Mouse (Mus musculus) MEL (cell line): ENCODE results near the gene Efna3. TPM values are rescaled to one million over a fixed set of nuclear protein-coding genes. Genes with fewer than 3 reads are reported as not detected.
A peak's percentile ranks its signal among the peaks of the same experiment; 100 is the strongest.

ENCODE experiments used
- DNase-seq: peaks from one replicate; pipeline ENCODE4 v3.0.0; 2011; ENCODE audit warnings: low read depth, low spot score
- H3K27ac ChIP-seq: 2 replicates; pipeline ENCODE4 v1.5.1; 2012; ENCODE audit warnings: low read depth, mild to moderate bottlenecking, control low read depth, low read length, moderate library complexity; ENCODE audit not compliant: control insufficient read depth
- H3K27me3 ChIP-seq, 2 experiments: fragments of 150-350 bp in 1 of 2; sonication (generic) in 1 of 2; 2 replicates each; pipeline ENCODE4 v1.6.1; 2012; ENCODE audit warnings: low read length in 2 of 2, mild to moderate bottlenecking in 2 of 2, improper control_type of control experiment in 1 of 2, moderate library complexity in 1 of 2; ENCODE audit not compliant: insufficient read depth in 2 of 2, control insufficient read depth in 1 of 2
- H3K36me3 ChIP-seq, 2 experiments: 2 replicates each; pipeline ENCODE4 v1.6.1; 2012 to 2014; ENCODE audit warnings: low read length in 2 of 2, improper control_type of control experiment in 1 of 2, inconsistent platforms in 1 of 2, mild to moderate bottlenecking in 1 of 2; ENCODE audit not compliant: insufficient read depth in 2 of 2, control insufficient read depth in 1 of 2
- H3K4me1 ChIP-seq, 2 experiments: fragments of 150-350 bp in 1 of 2; sonication (generic) in 1 of 2; 2 replicates each; pipeline ENCODE4 v1.6.1; 2012; ENCODE audit warnings: low read length in 2 of 2, improper control_type of control experiment in 1 of 2, mild to moderate bottlenecking in 1 of 2; ENCODE audit not compliant: insufficient read depth in 2 of 2, control insufficient read depth in 1 of 2
- H3K4me3 ChIP-seq, 2 experiments: fragments of 150-350 bp in 1 of 2; sonication (generic) in 1 of 2; 2 replicates each; pipeline ENCODE4 v1.5.1; 2012; ENCODE audit warnings: low read depth in 2 of 2, low read length in 2 of 2, mild to moderate bottlenecking in 2 of 2, moderate library complexity in 2 of 2, control low read depth in 1 of 2, improper control_type of control experiment in 1 of 2; ENCODE audit not compliant: control insufficient read depth in 1 of 2, insufficient read depth in 1 of 2
- H3K79me2 ChIP-seq: 2 replicates; pipeline ENCODE4 v1.6.1; 2012; ENCODE audit warnings: mild to moderate bottlenecking, low read length, moderate library complexity; ENCODE audit not compliant: control insufficient read depth, poor library complexity, insufficient read depth
- H3K9ac ChIP-seq: 2 replicates; pipeline ENCODE4 v1.6.1; 2012; ENCODE audit warnings: low read depth, mild to moderate bottlenecking, control low read depth, low read length, moderate library complexity; ENCODE audit not compliant: control insufficient read depth, poor library complexity, severe bottlenecking
- H3K9me3 ChIP-seq: fragments of 150-350 bp; sonication (generic); replicated peaks from 2 replicates; pipeline ENCODE4 v1.6.1; 2012; ENCODE audit warnings: mild to moderate bottlenecking, low read length, improper control_type of control experiment, moderate library complexity; ENCODE audit not compliant: insufficient read depth
- CHD1 ChIP-seq: IDR thresholded peaks from 2 replicates; pipeline ENCODE4 v1.6.1; 2012; ENCODE audit warnings: low read depth, mild to moderate bottlenecking, inconsistent platforms, low read length, improper control_type of control experiment
- CTCF ChIP-seq, 3 experiments: IDR thresholded peaks in 2 of 3; conservative IDR thresholded peaks in 1 of 3; 2 replicates each; pipeline ENCODE4 v1.5.1; 2011 to 2012; ENCODE audit warnings: low read length in 3 of 3, low read depth in 2 of 3, mild to moderate bottlenecking in 2 of 3, improper control_type of control experiment in 1 of 3, inconsistent platforms in 1 of 3, mixed read lengths in 1 of 3, moderate library complexity in 1 of 3; ENCODE audit not compliant: control insufficient read depth in 1 of 3, insufficient read depth in 1 of 3, poor library complexity in 1 of 3, severe bottlenecking in 1 of 3
- E2F4 ChIP-seq: IDR thresholded peaks from 2 replicates; pipeline ENCODE4 v1.6.1; 2011; ENCODE audit warnings: low read depth, low read length, improper control_type of control experiment, borderline replicate concordance
- ELF1 ChIP-seq: IDR thresholded peaks from 2 replicates; pipeline ENCODE4 v1.6.1; 2014; ENCODE audit warnings: low read depth, mild to moderate bottlenecking, inconsistent platforms, low read length, improper control_type of control experiment, moderate library complexity
- EP300 ChIP-seq, 2 experiments: IDR thresholded peaks; 2 replicates each; pipeline ENCODE4 v1.6.1; 2011; ENCODE audit warnings: improper control_type of control experiment in 2 of 2, low read length in 2 of 2, low read depth in 1 of 2, mild to moderate bottlenecking in 1 of 2
- GABPA ChIP-seq: IDR thresholded peaks from 2 replicates; pipeline ENCODE4 v1.6.1; 2012; ENCODE audit warnings: low read depth, mild to moderate bottlenecking, inconsistent platforms, low read length, improper control_type of control experiment, moderate library complexity
- GATA1 ChIP-seq: IDR thresholded peaks from 2 replicates; pipeline ENCODE4 v1.6.1; 2011; ENCODE audit warnings: low read depth, low read length, improper control_type of control experiment
- KAT2A ChIP-seq: conservative IDR thresholded peaks from 2 replicates; pipeline ENCODE4 v1.6.1; 2012; ENCODE audit warnings: low read depth, low read length, improper control_type of control experiment, inconsistent platforms
- MYC ChIP-seq: IDR thresholded peaks from 2 replicates; pipeline ENCODE4 v1.6.1; 2011; ENCODE audit warnings: low read depth, mild to moderate bottlenecking, low read length, improper control_type of control experiment, moderate library complexity
- NRF1 ChIP-seq: IDR thresholded peaks from 2 replicates; pipeline ENCODE4 v1.6.1; 2014; ENCODE audit warnings: low read depth, mild to moderate bottlenecking, inconsistent platforms, low read length, improper control_type of control experiment, moderate library complexity; ENCODE audit not compliant: poor library complexity, insufficient read depth, severe bottlenecking
- POLR2A ChIP-seq, 2 experiments: IDR thresholded peaks; 2 replicates each; pipeline ENCODE4 v1.6.1; 2011 to 2012; ENCODE audit warnings: low read length in 2 of 2, mild to moderate bottlenecking in 2 of 2, control low read depth in 1 of 2, improper control_type of control experiment in 1 of 2, low read depth in 1 of 2, moderate library complexity in 1 of 2; ENCODE audit not compliant: control insufficient read depth in 1 of 2, insufficient read depth in 1 of 2, poor library complexity in 1 of 2
- ZKSCAN1 ChIP-seq: IDR thresholded peaks from 2 replicates; pipeline ENCODE4 v1.6.1; 2012; ENCODE audit warnings: low read depth, mild to moderate bottlenecking, inconsistent platforms, low read length, improper control_type of control experiment, moderate library complexity
- ZMIZ1 ChIP-seq: IDR thresholded peaks from 2 replicates; pipeline ENCODE4 v1.6.1; 2012; ENCODE audit warnings: low read depth, mild to moderate bottlenecking, inconsistent platforms, low read length, improper control_type of control experiment, moderate library complexity
- ZNF384 ChIP-seq: IDR thresholded peaks from 2 replicates; pipeline ENCODE4 v1.6.1; 2012; ENCODE audit warnings: low read depth, mild to moderate bottlenecking, inconsistent platforms, low read length, improper control_type of control experiment
- polyA plus RNA-seq, 2 experiments: library from polyadenylated mRNA; stranded (reverse) in 1 of 2; unstranded in 1 of 2; fragments of >175 nt in 1 of 2; fragments of >200 nt in 1 of 2; gene quantifications; 2 replicates each; pipeline versions ENCODE4 v1.2.1 to v1.2.4; 2012; ENCODE audit warnings: low replicate concordance in 2 of 2, low read depth in 1 of 2; ENCODE audit not compliant: insufficient read length in 2 of 2, insufficient read depth in 1 of 2, missing spikeins in 1 of 2
- total RNA-seq: library from RNA; depleted of rRNA; stranded (reverse); fragments of 300-350 nt; gene quantifications from 2 replicates; pipeline ENCODE4 v1.2.3, GENCODE M21; 2012

The Efna3 gene
- total and polyA plus RNA-seq, 3 experiments, result 0.54 to 1.2 TPM; not detected in 1

DNA sequence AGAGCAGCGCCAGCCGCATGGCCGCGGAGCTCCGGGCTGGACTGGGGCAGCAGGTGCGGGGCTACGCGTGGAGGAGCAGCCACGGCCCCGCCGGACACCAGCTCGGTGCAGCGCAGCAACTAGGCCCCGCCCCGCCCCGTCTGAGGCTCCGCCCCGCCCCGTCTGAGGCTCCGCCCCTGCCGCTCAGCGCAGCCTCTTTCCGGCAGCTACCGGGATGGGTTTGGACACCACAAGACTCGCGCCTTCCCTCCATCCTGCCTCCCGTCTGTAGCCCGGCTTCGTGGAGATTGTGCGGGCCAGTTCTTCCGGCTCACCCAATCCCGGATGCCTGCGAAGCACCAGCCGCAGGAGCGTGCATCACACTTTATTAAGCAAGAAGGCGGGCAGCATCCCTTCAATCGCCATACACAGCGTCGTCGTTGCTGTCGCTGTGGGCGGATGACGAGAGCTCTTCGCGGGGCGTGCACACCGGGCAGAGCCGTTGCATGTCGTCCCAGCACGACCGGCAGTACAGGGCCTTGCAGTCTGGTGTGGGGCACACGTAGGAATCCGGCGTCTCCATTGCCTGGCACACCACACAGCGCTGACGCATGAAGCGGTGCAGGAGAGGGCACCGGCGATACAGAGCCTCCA, 27.2 kb upstream of the Efna3 start, which contains the start of gene Adam15 (continued):
- no peak for TF ChIP-seq E2F4
- no peak for TF ChIP-seq ZMIZ1

DNA sequence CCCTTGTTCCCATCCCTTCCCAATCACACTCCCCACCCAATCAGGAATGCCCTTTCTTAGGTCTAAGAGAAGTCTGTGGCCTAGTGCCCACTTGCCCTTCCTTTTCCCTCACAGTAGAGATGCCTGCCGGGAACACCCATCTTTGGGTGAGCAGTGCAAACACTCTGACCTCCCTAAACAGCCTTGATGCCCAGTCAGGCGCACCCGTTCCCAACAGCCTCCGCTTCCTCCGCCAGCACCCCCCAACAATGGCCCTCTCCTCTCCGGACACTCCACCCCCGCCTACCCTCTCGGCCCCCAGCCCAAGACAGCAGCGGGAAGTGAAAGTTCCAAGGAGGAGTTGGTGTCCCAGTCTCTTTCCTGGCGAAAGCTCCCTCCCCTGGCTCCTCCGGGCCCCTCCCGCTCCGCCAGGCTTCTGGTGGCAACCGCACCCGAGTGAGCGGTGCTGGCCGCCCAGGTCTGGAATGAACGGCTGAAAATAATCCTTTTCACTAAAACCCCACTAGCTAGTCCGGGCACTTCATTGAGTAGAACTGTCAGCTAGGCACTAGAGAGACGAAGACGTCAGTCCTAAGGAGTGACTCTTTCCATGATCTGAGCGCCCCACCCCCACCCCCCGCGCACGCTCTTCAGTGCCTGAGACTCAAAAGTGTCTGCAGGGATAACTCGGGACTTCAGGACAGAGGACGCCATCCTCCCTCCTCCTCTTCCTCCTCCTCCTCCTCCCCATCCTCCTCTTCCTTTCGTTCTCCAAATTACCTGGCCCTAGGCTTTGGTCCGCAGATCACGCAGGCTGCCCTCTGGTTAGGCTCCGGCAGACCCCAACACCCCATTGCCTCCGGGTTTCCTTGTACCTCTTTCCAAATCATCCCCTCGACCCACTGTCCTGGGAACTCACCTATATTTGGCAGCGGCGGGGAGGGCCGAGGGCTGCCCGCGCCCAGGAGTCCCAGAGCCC, 26.4 kb upstream of the Efna3 start:
- peaks cover 0 to 15% of the 10 kb centered on the region in 2 experiments; a peak in 2 of 4 replicates for H3K4me1 ChIP-seq
- H3K4me3 ChIP-seq, result peak overlapping the region; percentile 87 to 88
- H3K27ac ChIP-seq, result no peak overlapping the region
- TF ChIP-seq NRF1, result peak; percentile 51
- no peak for TF ChIP-seq POLR2A (IDR thresholded peaks at IDR 0.05; ENCODE audit: control insufficient read depth in 1 of 2, insufficient read depth in 1 of 2, low read depth in 1 of 2, low read length in 2 of 2, poor library complexity in 1 of 2)
- H3K9ac ChIP-seq, result peak overlapping the region; percentile 74
- H3K36me3 ChIP-seq, result peaks cover 0 to 7% of the 10 kb centered on the region in 2 experiments; a peak in 2 of 4 replicates
- H3K27me3 ChIP-seq, result no peaks in the 10 kb centered on the region
- peaks cover 3% of the 10 kb centered on the region; the same call in 1 of the 2 replicates for H3K79me2 ChIP-seq
- DNase-seq, result peak; percentile 61
- no peaks in the 10 kb centered on the region for H3K9me3 ChIP-seq

DNA sequence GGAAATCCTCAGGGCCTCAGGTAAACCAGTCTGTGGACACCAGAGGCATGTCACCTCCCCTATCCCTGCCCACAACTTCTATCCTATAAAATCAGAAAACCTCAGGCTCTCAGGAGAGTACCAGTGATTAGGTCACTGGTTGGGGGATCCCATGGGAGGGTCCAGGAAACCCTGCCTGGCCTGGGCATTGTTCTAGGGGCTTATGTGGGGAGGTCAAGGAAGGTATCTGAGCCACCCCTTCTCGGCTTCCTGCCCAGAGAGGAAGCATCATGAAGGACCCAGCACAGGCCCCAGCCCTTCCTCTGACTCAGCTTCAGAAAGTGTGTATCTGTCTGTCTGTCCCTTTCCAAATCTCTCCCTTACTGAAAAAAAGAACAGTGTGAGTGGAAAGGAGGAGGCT, 25.2 kb upstream of the Efna3 start:
- H3K36me3 ChIP-seq, result peaks cover 0 to 7% of the 10 kb centered on the region in 2 experiments; a peak in 2 of 4 replicates
- peaks cover 3% of the 10 kb centered on the region; the same call in 1 of the 2 replicates for H3K79me2 ChIP-seq
- peaks cover 0 to 12% of the 10 kb centered on the region in 2 experiments; a peak in 1 of 4 replicates for H3K4me1 ChIP-seq
- H3K27ac ChIP-seq, result no peak overlapping the region
- H3K27me3 ChIP-seq, result no peaks in the 10 kb centered on the region
- TF ChIP-seq CTCF (IDR thresholded peaks at IDR 0.05 in 2 of 3, conservative IDR thresholded peaks at IDR 0.05 in 1 of 3; ENCODE audit: control insufficient read depth in 1 of 3, insufficient read depth in 1 of 3, low read depth in 2 of 3, low read length in 3 of 3, poor library complexity in 1 of 3, severe bottlenecking in 1 of 3) (no peak), CHD1 (no peak), ELF1 (no peak), KAT2A (no peak), GATA1 (no peak), ZKSCAN1 (no peak), ZNF384 (no peak), GABPA (no peak), EP300 (IDR thresholded peaks at IDR 0.05; ENCODE audit: low read depth in 1 of 2, low read length in 2 of 2) (no peak), MYC (no peak)
- DNase-seq, result no peak
- H3K9ac ChIP-seq, result no peak overlapping the region
- no peaks in the 10 kb centered on the region for H3K9me3 ChIP-seq
- no peak overlapping the region for H3K4me3 ChIP-seq
